Mouse (Mus musculus): ENCODE results near the gene Vamp1. TPM values are rescaled to one million over a fixed set of nuclear protein-coding genes. Genes with fewer than 3 reads are reported as not detected.
A peak's percentile ranks its signal among the peaks of the same experiment; 100 is the strongest.

The Vamp1 gene
- total and polyA plus RNA-seq, 3 experiments: 1.9 to 4.6 (median 3.1) TPM

GRCm38 (mm10) chr6:125231117-125232044 is 16.0 kb downstream of the Vamp1 start, which contains the start of gene Tapbpl (continued):
- TF ChIP-seq BHLHE40 (IDR thresholded peaks at IDR 0.05; ENCODE audit: low read depth, low read length) (no peak), RCOR1 (conservative IDR thresholded peaks at IDR 0.05; ENCODE audit: low read depth, low read length) (no peak; the same call in 1 of the 2 replicates), HCFC1 (IDR thresholded peaks at IDR 0.05; ENCODE audit: low read depth, low read length) (peak; percentile 53), GABPA (IDR thresholded peaks at IDR 0.05; ENCODE audit: insufficient replicate concordance, low read depth, low read length) (no peak), CHD2 (IDR thresholded peaks at IDR 0.05; ENCODE audit: low read length) (peak; percentile 77), JUND (conservative IDR thresholded peaks at IDR 0.05; ENCODE audit: low read depth, low read length) (no peak), MYC (IDR thresholded peaks at IDR 0.05; ENCODE audit: low read depth, low read length) (no peak), SIN3A (IDR thresholded peaks at IDR 0.05; ENCODE audit: low read length) (no peak; the same call in 1 of the 2 replicates), MAX (IDR thresholded peaks at IDR 0.05; ENCODE audit: low read length) (no peak), MAFK (IDR thresholded peaks at IDR 0.05; ENCODE audit: insufficient replicate concordance, low read length) (no peak), POLR2A (IDR thresholded peaks at IDR 0.05; ENCODE audit: low read depth, low read length) (peak; percentile 65; the same call in 1 of the 2 replicates), TBP (conservative IDR thresholded peaks at IDR 0.05; ENCODE audit: low read depth, low read length) (peak; percentile 85), IRF4 (IDR thresholded peaks at IDR 0.05; ENCODE audit: low read depth, low read length) (peak; percentile 88), RAD21 (IDR thresholded peaks at IDR 0.05; ENCODE audit: low read depth, low read length) (no peak), MEF2A (IDR thresholded peaks at IDR 0.05; ENCODE audit: borderline replicate concordance, low read depth, low read length) (peak; percentile 9; the same call in 1 of the 2 replicates), NELFE (IDR thresholded peaks at IDR 0.05; ENCODE audit: low read depth, low read length) (peak; percentile 24; the same call in 1 of the 2 replicates)

GRCm38 (mm10) chr6:125232045-125232437 is 16.7 kb downstream of the Vamp1 start:
- TF ChIP-seq HCFC1 (IDR thresholded peaks at IDR 0.05; ENCODE audit: low read depth, low read length) (no peak), SMC3 (IDR thresholded peaks at IDR 0.05; ENCODE audit: low read depth, low read length) (no peak), ZMIZ1 (IDR thresholded peaks at IDR 0.05; ENCODE audit: low read depth, low read length) (peak; percentile 22; the same call in 1 of the 2 replicates), MYC (IDR thresholded peaks at IDR 0.05; ENCODE audit: low read depth, low read length) (0 out of 2 replicates have a peak, but pooled peaks have one; percentile 17), ETS1 (conservative IDR thresholded peaks at IDR 0.05; ENCODE audit: low read depth, low read length) (no peak), MAFK (IDR thresholded peaks at IDR 0.05; ENCODE audit: insufficient replicate concordance, low read length) (no peak), ZC3H11A (IDR thresholded peaks at IDR 0.05; ENCODE audit: low read depth, low read length) (no peak), CHD1 (IDR thresholded peaks at IDR 0.05; ENCODE audit: low read depth, low read length) (0 out of 2 replicates have a peak, but pooled peaks have one; percentile 74)
- no peak for DNase-seq (ENCODE audit: extremely low read depth)
- H3K36me3 ChIP-seq (replicated peaks in 1 of 2; ENCODE audit: control insufficient read depth in 1 of 2, insufficient read depth in 1 of 2, low read length in 1 of 2): peaks cover 19 to 60% of the 10 kb centered on the region in 2 experiments
- no peaks in the 10 kb centered on the region for H3K9me3 ChIP-seq (replicated peaks; ENCODE audit: low read length)
- peaks cover 8 to 36% of the 10 kb centered on the region in 2 experiments for H3K4me1 ChIP-seq (ENCODE audit: control insufficient read depth in 1 of 2, insufficient read depth in 2 of 2)
- no peaks in the 10 kb centered on the region for H3K79me2 ChIP-seq (replicated peaks; ENCODE audit: control insufficient read depth, extremely low read depth, insufficient read depth, poor library complexity, severe bottlenecking)
- H3K27me3 ChIP-seq (replicated peaks): no peaks in the 10 kb centered on the region
- H3K4me3 ChIP-seq (replicated peaks in 1 of 3; ENCODE audit: low read depth in 2 of 3, low read length in 2 of 3, poor library complexity in 1 of 3): peak overlapping the region; percentile 61 to 94 (median 89)
- peak overlapping the region; percentile 41 for H3K4me2 ChIP-seq (ENCODE audit: insufficient read depth, low read depth, poor library complexity, severe bottlenecking)
- dilution Hi-C loops (cut with MboI; ENCODE audit: extremely low pct_ligation_motif_present, extremely low pct_unique_long_range_greater_than_20kb, low sequenced_read_pairs) (no loop called here), in situ Hi-C loops (cut with MboI; ENCODE audit: low pct_ligation_motif_present, low pct_unique_long_range_greater_than_20kb, low sequenced_read_pairs) (no loop called here)
- peak overlapping the region; percentile 98 for H3K9ac ChIP-seq (ENCODE audit: insufficient read depth, low read depth)
- peak overlapping the region; percentile 9; the same call in 1 of the 2 replicates for H3K27ac ChIP-seq (ENCODE audit: insufficient read depth, low read depth)

Measured in CH12.LX (cell line).